Mouse (Mus musculus) skeletal muscle tissue, adult 2 months (tissue): ENCODE measurements around the gene Col4a3bp.
A peak's percentile ranks its signal among the peaks of the same experiment; 100 is the strongest.

Source experiments
- DNase-seq: peaks from one replicate; pipeline ENCODE4 v3.0.0-alpha.2; 2012; ENCODE audit warnings: low read depth, low spot score

Col4a3bp gene

DNA sequence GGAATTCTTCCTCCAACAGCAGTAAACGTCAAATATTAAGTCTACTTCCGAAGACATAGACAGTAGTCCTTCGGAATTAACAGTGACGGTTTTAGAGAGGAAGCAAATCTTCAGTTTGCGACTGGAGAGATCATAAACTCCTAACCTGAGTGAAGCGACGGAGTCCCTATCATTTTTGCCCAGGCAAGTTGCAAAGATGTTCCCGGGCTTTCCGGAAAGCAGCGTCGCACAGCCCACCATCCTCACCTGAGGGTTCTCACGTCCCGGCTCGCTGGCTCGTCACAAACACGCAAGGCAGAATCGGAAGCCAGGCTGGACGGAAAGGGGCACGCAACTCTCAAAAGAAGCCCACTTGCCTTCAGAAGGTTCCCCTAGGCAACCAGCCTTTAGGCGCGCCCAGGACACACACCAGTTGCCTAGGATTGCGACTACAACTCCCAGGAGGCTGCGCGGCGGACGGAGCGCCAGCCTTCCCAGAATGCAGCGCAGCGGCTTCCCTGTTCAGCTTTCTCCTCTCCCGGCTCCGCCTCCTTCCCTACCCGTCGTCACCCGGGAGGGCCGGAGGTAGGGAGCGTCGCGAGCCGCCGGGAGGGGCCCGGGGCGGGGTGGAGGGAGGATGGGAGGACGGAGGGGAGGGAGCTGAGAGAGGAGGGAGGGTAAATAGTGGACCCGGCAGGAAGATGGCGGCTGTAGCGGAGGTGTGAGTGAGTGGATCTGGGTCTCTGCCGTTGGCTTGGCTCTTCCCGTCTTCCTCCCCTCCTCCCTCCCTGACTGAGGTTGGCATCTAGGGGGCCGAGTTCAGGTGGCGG, at the start of gene Col4a3bp, which contains the start of gene Polk:
Gene Col4a3bp, plus strand, starts transcription at position 538 of the 809 bp plus-strand sequence.
Gene Polk, minus strand, starts transcription at position 499 of the 809 bp plus-strand sequence.
- DNase-seq, result peak; percentile 93

DNA sequence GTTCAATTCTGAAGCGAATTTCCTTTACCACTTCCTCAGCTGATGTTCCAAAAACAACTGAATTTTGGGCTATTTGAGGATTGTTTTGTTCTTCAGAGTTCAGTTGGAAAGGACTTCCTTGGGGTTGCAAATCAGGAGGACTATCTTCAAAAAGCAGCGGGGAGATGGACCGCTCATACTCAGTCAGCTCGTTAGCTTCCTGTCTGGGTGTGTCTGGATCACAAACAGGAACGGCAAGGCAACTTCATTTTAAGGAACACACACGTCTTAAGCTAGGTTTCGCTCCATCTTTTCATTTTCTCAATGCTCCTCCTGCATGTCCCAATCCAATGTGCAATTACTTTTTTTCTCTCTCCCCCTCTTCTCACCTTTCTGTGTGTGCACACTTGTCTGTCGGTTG, 45.8 kb upstream of the Col4a3bp start:
- no peak for DNase-seq

GRCm38 (mm10) chr13:96499891-96500290, 42.5 kb upstream of the Col4a3bp start:
- no peak for DNase-seq

- no peak for DNase-seq
These were observed 36.8 kb upstream of the Col4a3bp start for GRCm38 (mm10) chr13:96505661-96506060.

DNA sequence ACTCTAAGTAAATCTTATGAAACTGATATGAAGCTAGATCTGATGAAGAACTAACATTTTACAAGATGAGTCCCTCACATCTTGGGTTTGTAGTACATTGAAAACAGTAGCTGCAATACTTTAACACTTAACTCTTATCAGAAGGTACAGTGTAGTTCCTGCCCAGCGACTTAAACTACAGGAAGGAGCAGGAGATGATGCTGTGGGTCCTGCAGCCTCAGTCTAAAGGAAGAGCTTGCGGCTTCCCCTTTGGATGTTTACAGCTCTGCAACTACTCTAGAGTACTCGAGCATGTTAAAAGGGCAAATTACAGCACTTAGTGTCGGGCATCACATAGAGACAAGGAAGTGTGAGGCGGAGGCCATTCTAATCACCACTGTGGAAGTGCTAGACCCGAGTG, 36.1 kb upstream of the Col4a3bp start:
- no peak for DNase-seq

GRCm38 (mm10) chr13:96507541-96507940, 34.9 kb upstream of the Col4a3bp start:
- no peak for DNase-seq

DNA sequence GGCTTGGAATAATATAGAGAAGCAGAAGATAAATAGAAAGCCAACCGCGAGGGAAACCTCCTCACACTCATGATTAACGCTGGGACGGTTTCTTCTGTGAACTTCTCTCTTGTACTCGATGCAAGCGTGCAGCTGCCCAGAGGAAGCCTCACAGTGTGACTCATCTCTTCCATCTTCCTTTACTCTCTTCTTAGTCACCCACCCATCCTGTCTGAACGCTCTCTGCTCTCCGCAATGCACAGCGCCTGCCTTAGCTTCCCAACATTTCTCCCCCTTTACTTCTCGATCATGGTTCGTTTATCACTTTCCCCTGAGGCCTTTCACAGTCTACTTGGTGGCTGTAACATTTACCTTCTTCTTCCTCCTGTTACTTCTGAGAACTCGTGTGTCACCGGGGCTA, 31.8 kb upstream of the Col4a3bp start:
- DNase-seq, result peak; percentile 65

- no peak for DNase-seq
These were observed 31.2 kb upstream of the Col4a3bp start for GRCm38 (mm10) chr13:96511262-96511661.

DNA sequence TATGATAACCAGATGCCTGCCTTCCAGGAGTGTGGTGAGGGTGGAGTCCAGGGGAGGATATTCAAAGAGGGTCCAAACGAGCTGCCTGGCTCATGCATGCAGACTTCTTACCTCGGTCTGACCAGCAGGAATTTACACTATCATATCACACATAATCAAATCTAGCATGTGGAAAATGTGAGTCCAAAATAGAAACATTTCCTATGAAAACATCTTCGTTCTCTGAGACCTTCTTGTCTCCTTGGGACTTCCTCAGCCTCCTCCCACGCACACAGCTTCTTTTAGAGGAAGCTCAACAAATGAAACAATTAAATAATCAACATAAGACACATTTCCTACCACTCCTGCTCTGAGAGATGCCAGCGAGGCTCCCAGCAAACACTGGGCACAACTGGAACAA, 30.5 kb upstream of the Col4a3bp start:
- peak; percentile 29 for DNase-seq

DNA sequence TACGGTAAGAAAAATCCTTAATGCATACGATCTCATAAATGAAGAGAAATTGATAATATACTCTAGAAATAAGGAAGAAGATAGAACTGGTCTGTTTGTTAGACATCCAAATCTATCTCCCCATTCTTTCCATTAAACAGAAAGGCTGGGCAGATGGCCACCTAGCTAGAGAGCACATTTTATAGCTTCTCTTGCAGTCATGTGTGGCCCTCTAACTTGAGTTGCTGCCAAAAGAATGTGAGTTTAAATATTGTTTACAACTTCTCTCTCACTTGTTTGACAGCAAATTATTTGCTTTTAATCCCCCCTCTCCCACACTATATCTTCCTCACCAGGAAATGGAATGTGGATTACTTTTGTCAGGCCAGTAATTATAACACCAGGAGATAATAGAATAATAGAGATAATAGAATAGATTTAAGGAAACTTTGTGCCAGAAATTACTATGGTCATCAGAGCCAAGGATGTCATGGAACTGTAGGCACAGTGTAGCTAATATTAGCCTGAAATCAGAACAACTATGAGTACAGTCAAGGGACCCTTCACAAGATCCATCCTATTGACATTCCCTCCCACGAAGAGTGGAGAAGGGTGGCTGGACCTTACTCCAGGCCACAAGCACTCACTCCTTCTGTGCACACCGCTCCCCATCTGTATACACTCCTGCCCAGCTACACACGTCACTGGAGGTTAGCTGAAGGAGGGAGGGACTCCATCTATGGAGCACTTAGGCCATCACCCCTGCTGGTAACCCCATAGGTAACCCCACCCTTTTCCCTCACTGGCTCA, 28.1 kb upstream of the Col4a3bp start:
- no peak for DNase-seq

- DNase-seq, result no peak
These were observed 26.2 kb upstream of the Col4a3bp start for GRCm38 (mm10) chr13:96516249-96516648.

DNA sequence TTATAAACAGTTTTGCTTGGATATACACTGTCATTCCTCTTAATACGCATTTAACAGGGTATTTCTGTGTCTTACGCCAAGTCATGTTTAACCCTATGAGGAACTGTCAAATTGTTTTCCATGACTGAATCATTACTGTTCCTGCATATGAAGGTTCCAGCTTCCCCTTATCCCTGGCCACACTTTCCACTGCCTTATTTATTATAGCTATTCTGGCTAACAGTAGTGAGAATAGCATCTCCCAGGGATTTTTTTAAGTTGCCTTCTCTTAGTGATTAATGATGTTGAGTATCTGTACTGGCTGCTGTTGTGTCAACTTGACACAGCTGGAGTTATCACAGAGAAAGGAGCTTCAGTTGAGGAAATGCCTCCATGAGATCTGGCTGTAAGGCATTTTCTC, 25.1 kb upstream of the Col4a3bp start:
- no peak for DNase-seq

DNA sequence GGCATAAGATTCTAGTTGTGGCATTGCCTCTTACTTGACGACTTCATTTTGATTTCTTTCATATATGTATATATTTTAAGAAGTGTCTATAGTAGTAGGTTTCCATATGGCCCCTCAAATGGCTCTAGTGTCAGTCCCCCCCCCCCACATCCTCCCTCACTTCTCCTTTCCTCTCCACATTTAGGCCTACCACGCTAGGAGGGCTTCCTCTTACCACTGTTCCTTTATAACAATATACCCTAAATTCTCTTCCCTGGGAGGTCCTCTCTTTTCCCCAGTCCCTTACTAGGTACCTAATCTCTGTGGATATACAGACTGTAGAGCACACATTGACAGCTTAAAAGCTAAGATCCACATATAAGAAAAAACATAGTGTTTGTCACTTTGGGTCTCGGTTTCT, 21.1 kb upstream of the Col4a3bp start:
- DNase-seq, result no peak

DNA sequence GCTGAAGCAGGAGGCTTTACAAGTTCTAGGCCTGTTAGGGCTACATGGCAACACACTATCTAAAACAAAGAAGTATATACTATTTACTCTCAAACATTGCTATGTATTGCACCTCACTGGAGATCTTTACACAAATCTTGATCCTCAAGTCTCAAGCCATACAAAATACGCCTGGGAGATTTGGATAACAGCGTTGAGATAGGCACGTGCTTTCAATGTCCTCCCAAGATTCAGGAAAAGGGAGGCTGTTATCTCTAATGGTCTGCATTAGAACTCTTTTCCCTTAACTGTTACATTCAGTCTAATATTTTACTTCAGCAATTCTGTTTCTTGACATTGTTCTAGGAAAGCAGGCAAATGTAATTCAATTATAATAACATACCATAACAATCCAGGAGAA, 15.4 kb upstream of the Col4a3bp start:
- DNase-seq, result no peak

- DNase-seq, result no peak
These were observed 14.6 kb upstream of the Col4a3bp start for GRCm38 (mm10) chr13:96527856-96528255.

GRCm38 (mm10) chr13:96528776-96529175, 13.6 kb upstream of the Col4a3bp start:
- DNase-seq, result no peak

DNA sequence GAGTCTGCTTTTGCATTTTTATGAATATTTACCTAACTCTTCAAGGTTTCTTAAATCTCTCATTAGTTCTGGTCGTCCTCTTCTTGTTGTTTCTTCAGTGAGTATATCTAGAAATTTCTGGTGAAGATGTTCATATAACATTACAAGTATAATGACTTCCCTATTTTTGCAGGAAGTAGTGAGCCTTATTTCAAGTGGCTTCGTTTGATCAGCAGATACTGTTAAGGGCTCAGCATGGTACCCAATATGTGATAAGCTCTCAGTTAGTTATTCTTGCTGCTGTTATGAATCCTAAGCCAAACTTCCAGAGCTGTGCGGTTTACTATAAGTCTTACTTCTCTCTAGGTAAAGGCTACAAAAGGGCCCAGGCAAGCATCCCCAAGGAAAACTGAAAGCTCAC, 12.9 kb upstream of the Col4a3bp start:
- no peak for DNase-seq

DNA sequence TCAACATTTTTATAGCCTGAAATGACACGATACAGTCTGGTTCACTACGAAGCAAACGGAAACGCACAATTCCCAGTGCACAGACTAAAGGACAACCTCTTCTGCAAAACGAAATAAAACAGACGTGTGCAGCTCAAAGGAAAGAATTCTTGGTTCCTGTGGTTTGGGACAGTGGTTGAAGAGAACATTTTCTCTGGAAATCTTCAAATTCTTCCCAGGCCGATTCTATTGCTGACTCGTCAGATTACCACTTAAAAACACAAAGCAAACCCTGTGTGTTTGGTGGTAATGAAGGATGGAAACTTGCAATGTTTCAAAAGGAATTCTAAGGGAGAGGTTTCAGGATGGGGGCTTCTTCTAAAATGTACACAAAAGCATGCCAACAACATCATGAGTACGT, 12.4 kb upstream of the Col4a3bp start:
- no peak for DNase-seq

DNA sequence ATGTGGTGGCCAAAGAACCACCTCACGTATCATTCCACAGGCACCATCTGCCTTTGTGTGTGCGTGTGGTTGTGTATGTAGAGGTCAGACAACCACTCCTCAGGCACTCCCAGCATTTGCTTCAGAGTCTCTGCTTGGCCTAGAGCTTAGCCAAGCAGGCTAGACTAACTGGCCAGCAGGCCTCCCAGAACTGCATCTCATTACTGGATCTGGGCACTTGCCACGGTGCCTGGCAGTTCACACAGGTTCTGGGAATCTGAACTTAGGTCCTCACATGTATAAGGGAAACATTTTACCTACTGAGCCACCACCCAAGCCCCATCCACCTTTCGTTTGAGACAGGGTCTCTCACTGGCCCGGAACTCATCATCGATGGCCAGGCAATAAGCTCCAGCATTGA, 10.2 kb upstream of the Col4a3bp start:
- DNase-seq, result peak; percentile 25

DNA sequence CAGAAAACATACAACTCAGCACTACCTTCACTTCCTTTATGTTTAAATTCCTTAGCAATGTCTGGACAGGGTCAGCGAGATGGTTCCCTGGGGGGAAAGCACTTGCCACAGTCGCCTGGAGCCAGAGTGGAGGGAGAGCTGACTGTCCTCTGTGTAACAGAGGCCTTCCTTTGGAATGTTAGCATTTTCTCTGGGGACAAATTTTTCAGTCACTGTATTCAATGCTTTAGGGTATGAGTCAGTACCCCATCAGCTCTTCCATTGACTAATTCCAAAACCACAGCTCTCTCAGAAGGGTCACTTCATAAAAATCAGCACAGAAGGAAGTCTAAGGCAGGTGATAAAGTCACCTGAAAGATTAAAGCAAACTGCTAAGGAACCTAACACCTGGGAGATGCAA, 8.7 kb upstream of the Col4a3bp start:
- DNase-seq, result no peak

GRCm38 (mm10) chr13:96536821-96537572, 5.4 kb upstream of the Col4a3bp start:
- DNase-seq, result no peak

DNA sequence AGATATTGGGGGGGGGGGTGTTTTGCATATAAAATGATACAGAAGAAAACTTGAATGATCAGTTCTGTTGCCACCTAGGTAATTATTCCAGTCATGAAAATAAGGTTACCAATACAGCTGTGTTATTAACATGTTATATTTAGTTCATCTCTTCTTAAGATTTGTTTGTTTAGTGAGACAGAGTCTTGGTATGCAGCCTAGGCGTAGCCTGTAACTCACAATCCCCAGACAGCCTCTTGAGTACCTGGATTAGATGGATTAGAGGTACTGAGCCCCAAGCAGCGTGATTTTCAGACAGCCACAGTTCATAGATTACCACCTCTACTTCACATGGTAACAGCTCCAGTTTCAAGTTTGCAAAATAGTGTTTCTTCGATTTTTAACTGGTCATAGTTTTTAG, 4.3 kb upstream of the Col4a3bp start:
- no peak for DNase-seq
